Mouse (Mus musculus) cerebellum, adult 8-10 months (tissue): ENCODE results near the gene Add1.

Experiments used
- DNase-seq: peaks from one replicate; pipeline ENCODE4 v3.0.0; 2022

Add1 gene

DNA sequence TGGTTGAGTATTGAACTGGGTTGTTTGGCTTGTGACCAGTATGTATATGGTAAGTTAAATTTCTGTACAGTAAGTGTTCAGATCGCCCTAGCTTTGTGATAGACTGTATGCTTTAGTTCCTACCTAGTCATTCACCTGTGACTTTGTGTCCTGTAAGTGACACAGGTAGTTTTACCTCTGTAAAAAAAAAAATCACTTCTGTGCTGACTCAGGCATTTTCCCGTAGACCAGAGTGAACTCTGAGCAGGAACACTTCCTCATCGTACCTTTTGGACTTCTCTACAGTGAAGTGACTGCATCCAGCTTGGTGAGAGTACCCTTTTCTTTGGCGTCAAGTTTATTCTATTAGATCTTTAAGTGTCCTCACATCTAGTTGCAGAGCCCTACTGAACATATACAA lies 36.5 kb downstream of the Add1 start:
- DNase-seq, result no peak

DNA sequence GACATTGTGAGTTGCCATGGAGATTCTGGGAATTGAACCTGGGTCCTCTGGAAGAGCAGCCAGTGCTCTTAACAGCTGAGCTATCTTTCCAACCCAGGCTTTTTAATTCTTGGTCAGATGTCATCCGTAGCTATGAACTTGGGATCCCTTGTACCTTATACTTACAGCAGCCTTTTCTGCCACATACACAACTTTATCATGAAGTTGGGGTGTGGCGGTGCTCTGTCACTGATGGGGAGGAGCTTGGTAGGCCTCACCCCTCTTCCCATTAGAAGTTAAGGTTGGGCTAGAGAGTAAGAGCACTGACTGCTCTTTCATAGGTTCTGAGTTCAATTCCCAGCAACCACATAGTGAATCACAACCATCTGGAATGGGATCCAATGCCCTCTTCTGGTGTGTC lies 59.5 kb downstream of the Add1 start:
- no peak for DNase-seq

DNA sequence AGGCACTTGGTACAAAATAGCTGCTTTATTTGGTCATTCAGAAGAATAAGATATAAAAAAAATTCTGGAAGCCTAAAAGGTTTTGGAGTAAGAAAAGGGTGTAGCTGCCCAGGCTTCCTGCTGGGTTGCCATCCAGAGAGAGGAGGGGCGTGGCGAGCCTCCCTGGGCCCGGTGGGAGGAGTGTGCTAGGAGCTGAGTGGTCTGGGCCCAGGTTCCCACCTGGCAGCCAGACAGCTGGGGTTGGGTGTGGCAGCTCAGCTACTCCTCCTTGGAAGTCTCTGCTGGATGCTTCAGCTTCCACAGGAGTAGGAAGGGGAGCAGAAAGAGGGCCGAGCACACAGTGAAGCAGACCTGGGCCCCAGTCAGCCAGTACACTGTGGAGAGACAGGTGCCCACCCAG lies 60.2 kb downstream of the Add1 start:
- DNase-seq, result no peak

DNA sequence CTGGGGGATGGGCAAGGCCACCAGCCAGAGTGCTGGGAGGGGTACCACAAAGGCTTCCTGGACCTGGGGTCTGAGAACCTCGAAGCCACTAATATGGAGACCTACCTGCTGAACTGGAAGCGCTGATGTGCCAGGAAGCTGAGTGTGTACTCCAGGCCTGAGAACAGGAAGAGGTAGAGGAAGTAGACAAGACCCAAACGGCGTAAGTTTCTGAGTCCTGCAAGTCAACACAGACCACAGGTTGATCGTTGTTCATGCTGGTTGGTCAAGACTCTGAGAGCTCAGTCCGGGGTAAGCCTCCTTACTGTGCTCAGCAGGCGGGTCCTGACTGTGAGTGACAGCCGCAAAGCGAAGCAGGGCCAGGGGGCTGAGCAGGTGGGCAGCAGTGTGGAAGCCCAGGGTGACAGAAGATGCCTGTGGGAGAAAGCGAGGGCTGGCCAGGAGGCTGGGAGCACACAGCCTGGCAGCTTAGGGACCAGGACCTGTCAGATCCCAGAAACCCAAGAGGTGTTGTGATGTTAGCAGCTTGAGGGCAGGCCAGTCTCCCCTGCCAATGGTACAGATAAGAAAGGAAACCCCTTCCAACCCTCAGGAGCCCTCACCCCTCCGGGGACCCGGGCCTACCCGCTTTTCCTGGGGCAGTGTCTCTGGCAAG lies 61.4 kb downstream of the Add1 start:
- DNase-seq, result no peak

DNA sequence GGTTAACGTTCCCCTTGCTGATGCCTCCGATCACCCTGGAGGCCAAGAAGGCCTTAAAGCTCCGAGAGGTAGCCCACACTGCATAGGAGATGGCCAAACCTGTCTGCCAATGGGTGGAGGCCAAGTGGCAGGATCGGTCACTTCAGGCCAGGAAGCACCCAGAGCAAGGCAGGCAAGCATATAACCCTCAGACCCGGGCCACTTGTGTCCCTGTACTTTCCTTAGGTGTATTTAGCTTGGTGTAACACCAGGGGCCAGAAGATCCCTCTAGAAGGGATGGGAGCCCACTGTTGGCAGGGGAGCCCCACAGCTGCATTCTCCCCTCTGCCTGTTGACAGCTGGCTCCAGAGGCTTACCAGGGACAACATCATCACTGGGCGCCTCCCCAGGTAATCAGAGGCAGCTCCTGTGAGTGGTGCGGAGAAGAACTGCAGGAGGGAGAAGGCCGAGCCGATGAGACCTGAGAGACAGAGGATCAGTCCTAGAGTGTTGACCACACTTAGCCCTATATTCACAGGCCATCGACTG lies 62.3 kb downstream of the Add1 start:
- peak; percentile 36 for DNase-seq

DNA sequence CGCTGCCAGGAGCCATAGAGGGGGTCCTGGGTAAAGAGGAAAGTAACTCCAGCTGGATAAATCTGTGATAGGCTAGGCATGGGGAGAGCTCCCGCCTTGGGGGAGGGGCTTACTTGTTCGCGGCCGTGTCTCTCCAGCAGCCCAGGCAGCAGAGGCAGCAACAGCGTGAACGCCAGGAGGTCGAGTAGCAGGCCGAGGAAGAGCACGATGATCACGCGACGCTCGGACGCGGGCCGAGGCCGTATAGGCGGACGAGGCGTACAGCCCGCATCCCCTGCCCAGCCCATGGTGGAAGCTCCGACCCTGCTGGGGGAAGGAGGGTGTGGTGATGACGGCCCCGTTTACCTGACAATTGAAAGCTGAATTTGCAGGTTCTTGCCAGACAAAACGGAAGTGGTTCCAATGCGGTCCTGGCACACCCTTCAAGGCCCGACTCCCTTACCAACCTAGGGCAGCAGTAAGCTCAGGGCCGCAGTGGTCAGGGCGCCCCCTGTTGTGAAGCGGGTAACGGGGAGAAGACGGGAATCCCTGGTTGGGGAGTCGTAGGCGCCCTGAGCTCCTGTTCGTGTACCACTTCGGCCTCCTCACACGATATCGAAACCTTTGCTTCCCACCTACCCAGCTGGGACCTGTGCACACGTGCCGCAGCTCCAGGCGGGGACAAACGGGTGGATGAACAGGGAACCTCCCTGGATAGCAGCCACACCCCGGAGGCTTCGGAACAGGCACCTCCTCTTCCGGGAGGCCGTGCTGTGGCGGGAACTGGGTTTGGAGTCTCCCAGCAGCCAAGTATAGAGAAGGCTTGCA lies 63.2 kb downstream of the Add1 start, which contains the start of gene Mfsd10:
Gene Mfsd10, minus strand, starts transcription at position 732 of the 807 bp plus-strand sequence.
- peak; percentile 72 for DNase-seq

DNA sequence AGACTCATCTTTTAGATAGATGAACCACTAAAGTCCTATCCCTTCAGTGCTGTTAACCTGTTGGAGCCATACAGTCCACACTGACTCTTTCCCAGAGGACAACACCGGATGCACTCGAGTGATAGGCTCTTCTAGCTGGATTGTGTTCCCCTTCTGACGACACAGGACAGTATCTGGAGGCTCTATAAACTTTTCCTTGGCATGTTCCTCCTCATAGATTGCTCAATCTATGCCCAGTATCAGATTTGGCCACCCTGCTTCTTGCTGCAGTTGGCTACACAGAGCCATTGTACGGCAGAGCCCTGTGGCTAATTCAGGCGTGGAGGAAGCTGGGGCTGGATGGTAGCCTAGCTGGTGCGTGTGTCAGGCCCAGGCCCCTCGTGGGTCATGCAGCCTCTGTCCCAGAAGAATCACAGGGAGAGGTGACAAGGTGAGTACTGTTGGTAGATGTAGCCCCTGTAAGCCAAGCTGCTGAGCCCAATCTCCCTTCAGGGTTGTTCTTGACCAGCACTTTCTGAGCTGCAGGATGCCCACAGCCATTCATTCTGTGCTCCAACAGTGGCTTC lies 64.2 kb downstream of the Add1 start:
- DNase-seq, result no peak

DNA sequence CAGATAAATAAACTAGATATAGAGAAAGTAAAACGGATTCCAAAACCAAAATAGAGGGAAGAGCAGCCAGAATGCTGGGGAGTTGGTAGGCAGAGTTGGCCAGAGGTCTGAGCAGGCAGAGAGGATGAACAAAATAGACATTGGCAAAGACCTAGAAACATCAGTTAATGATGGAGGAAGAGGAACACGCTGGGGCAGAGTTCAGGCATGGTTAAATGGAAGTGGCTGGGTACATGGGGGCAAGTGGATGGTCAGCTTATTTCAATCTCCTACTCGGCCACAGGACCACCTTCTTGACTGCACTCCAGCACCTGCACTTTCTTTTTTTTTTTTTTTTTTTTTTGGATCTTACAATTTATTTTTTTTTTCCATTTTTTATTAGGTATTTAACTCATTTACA lies 68.5 kb downstream of the Add1 start:
- DNase-seq, result no peak

DNA sequence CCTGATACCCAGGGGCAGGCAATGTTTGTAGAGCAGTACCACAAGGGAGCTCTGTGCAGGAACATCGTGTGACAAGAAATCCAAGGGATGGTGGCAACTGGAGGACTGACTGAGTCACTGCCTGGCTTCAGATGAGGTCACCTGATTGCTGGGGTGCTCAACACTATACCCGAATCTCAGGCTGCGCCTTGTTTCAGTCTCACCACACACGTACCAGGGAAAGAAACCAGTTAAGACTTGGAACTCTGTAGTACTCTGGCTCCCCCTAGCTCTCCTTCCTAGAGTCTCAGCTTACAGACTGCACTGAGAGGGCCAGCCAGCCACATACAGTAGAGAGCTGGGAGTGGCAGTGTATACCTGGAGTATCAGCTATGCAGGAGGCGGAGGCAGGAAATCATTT lies 69.5 kb downstream of the Add1 start:
- DNase-seq, result no peak

DNA sequence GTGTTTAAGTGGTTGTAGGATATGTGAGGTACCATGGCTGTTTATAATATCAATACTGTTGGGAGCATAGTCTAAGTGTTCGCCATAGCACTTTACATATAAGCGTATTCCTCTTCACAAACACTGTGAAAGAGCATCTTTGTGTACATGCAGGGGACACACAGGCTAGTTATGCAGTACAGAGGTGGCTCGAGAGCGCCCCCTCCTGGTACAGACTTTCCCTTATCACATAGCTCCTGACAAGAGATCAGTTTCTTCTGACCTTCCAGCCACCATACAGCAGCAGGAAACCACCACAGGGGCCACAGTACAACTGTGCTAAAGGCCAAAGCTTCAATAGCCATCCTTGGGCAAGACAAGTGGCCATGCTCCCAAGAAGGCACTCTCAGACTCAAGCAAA lies 74.1 kb downstream of the Add1 start:
- DNase-seq, result peak; percentile 70

DNA sequence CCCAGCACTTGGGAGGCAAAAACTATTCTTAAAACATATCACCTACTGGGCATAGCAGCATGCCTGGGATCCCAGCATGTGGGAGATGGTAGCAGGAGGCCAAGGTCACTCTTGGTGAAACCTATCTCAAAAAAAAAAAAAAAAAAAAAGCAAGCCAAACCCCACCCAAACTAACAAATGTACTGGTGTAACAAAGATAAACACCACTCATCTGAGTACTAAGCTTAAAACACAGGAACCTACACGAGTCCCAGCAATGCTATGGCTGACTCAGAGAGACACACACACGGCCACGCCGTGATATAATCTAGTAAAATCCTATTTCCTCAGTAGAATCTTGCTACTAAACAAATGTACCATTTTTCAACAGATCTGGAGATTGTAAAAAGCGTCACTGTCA lies 79.5 kb downstream of the Add1 start:
- no peak for DNase-seq

DNA sequence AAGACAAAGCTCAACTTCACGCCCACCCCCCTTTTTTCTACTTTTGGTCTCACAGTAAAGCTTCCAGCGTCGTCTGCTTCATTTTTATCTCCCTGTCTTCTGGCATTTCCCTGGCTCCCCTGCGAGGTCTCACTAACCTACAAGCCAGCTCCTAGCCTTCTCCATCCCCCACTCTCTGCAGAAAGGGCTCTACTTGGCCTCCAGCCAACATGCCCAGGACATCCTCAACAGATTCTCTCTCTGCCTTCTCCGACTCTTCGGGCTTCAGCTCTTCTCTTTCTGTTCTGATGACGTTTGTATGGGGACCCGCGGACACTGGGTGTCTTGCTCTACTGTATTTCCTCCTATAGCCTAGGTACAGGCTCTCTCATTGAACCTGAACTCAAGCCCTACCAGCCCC lies 81.4 kb downstream of the Add1 start:
- no peak for DNase-seq

DNA sequence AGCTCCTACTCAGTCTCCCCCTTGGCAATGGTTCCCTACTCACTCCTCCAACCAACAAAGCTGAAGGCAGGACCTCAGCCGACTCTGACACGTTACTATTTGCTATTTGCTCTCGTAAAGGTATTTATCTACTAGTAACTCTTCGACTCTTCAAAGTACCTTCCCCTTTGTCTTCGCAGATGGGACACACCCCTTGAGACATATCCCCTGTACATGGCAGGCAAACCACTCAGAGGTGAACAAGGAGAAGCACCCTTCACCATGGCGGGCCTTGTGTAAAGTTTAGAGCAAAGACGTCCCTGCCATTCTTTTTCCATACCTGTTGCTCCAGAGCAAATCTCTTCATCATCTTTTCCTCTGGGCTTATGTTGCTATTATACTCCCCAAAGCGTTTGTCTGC lies 84.1 kb downstream of the Add1 start:
- no peak for DNase-seq

DNA sequence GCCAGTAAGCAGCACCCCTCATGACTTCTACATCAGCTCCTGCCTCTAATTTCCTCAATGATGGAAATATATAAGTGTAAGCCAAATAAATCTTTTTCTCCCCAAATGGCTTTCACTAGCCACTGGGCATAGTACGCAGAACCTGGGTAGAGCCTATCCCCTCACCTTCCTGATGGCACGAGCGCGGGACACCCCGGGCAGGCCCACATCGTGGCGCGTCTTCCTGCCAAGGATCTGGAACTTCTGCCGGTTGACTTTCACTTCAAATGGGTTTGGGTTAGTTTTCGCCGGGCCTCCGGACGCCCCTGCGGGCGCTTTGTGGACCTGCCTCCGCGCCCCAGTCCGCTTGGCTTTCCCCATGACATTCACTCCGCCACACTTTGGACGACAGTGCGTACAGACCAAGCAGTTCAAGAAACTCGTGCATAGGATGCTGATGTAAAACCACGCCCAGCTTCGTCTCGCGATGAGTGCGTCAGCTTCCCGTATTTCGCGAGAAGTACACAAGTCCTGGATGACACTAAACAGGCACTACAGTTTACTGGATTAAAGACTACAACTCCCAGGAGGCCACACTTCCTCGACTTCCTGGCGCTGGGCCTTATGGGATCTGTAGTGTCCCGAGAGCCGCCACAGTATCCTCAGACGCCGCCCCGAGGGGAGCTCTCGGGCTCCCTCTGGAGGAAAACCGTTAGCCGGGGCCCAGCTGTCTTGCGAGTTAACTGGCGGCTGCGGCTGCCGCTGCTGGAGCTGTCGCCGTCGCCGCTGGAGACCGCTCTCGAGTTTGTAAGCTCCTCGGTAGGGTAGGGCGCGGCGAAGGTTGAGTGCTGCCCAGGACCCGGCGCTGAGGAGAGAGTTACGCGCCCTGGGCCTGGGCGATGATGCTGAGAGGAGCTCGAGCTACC lies 86.5 kb downstream of the Add1 start, which contains the start of the genes Nop14 and Grk4:
Gene Nop14, minus strand, starts transcription at position 463 of the 905 bp plus-strand sequence.
Gene Grk4, plus strand, starts transcription at position 694 of the 905 bp plus-strand sequence.
- DNase-seq, result peak; percentile 99

DNA sequence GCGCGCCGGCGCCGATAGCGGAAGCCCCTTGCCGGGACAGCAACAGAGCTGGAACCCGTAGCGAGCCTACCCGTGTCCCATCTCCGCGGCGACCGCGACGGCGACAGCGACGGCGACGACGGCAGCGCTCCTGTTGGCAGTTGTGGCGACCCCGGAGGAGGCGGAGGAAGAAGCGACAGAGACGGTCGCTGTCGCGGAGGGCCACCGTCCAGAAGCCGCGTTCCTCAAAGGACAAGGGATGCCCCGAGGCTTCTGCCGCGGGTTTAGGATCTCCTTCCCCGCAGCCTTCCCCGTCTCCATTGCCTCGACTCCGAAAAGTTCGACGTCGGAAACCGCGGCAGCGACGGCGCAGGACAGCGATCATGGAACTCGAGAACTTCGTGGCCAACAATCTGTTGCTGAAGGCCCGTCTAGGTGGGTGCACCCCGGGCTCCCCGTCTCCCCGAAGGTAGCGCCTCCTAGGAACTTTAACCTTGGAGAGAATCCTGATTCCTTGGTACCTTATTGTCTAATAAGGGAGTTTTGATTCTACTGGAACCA lies 87.2 kb downstream of the Add1 start:
- no peak for DNase-seq

DNA sequence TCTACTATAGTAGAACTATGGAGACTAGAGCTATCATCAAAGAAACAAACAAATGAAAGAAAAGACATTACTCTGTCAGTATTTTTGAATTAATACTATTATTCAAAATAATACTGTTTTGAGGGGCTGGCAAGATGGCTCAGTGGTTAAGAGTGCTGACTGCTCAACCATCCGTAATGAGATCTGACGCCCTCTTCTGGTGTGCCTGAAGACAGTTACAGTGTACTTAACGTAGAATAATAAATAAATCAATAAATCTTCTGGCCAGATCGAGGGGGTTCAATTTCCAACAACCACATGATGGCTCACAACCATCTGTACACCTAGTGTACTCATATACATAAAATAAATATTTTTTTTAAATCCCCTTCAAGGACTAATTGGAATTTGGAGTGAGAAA lies 88.4 kb downstream of the Add1 start:
- DNase-seq, result no peak

DNA sequence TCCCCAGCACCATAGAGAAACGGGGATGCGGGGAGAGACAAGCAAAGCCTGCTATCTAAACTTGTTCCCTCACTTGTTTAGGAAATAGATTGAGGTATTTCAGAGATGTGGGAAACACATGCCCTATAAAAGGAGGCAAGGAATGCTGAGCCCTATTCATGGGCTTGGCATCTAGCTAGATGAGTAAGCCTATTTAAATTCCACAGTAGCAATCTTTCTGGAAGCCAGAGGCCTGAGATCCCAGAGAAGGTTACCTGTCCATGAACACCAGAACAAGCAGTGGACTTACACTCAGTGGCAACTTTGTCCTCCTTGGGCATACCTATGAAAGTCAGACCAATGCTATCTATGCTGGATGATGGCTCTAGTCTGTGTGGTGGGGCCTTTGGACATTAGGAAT lies 89.8 kb downstream of the Add1 start:
- no peak for DNase-seq

DNA sequence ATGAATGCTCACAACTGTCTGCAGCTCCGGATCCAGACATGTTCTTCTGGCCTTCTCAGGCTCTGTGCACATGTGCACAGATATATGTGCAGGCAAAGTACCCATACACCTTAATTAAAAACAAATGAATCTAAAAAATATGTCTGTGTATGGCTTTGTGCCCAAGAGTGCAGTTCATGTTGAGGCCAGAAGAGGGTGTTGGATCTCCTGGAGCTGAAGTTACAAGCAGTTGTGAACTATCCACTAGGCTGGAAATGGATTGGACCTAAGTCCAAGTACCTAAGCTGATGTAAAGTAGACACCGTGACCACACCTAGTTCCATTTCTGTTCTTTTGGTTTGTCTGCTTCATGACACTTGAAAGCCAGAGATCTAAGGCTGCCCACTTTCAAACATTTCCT lies 96.0 kb downstream of the Add1 start:
- no peak for DNase-seq

DNA sequence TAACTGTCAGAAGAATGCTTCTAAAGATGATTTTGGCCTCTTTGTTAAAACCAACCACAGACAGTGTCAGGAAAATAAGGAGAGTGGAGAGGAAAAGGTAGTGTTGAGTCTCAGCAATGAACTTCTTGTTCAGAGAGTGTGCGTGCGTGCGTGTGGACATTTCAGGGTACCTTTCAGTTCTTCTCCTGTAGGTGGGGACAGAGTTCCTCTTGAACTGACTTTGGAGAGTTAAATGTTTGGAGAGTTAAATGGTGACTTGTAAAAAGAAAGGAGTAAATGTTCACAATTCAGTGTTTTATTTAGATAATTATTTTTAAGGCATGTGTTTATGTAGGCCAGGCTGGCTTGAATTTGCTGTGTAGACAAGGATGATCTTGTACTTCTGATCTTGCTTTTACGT lies 96.8 kb downstream of the Add1 start:
- no peak for DNase-seq
